Mouse (Mus musculus) liver, postnatal 0 days (tissue): Measurements from ENCODE around the gene Cadm4.

Source experiments
- CTCF ChIP-seq: sonication (generic); IDR thresholded peaks from 2 replicates; pipeline ENCODE4 v1.5.1; 2016; ENCODE audit warnings: antibody characterized with exemption, low read depth
- EP300 ChIP-seq: IDR thresholded peaks from 2 replicates; pipeline ENCODE4 v1.6.1; 2016; ENCODE audit warnings: antibody characterized with exemption, low read depth, mild to moderate bottlenecking

GRCm38 (mm10) chr7:24476856-24477255 lies 5.0 kb upstream of the Cadm4 start:
- TF ChIP-seq CTCF (no peak), EP300 (no peak)
